Mouse (Mus musculus) Patski (cell line): ENCODE results near the gene Stk24. TPM values are rescaled to one million over a fixed set of nuclear protein-coding genes. Genes with fewer than 3 reads are reported as not detected.

Source experiments
- ATAC-seq: fragments of 100-300 bp; one replicate; pipeline ENCODE4 v1.8.0; 2021
- CTCF ChIA-PET: fragments of 350-600 bp; sonication (Branson Sonifier 250); formaldehyde crosslinking; loops from one replicate; lab custom pipeline; 2022; ENCODE audit warnings: inconsistent platforms; lab: Charles Lee
- POLR2A ChIA-PET: fragments of 350-600 bp; sonication (Branson Sonifier 250); formaldehyde crosslinking; loops from one replicate; lab custom pipeline; 2022; ENCODE audit warnings: antibody characterized with exemption, inconsistent platforms; lab: Charles Lee
- DNase-seq: peaks from one replicate; pipeline ENCODE4 v3.0.0-alpha.2; 2011; ENCODE audit warnings: low read depth, low spot score
- H3K27me3 ChIP-seq: fragments of 371-371 bp; one replicate; pipeline ENCODE4 v1.5.1; 2021
- CTCF ChIP-seq: fragments of 100-300 bp; IDR thresholded peaks from one replicate; pipeline ENCODE4 v1.5.1; 2021
- in situ Hi-C: fragments of 300-500 bp; cut with MboI; formaldehyde crosslinking; loops from 3 replicates; pipeline ENCODE4 v1.11.1; 2018; ENCODE audit warnings: low pct_unique_long_range_greater_than_20kb, mixed read lengths
- polyA plus RNA-seq: library from polyadenylated mRNA; unstranded; gene quantifications from one replicate; pipeline ENCODE4 v1.2.3, GENCODE M21; 2021

Stk24 gene
- polyA plus RNA-seq, 1 experiment from 2014 or later = 94.0 TPM

GRCm38 (mm10) chr14:121365991-121366728, 13.7 kb downstream of the Stk24 start:
- in situ Hi-C loops = no loop called here
- no peak for TF ChIP-seq CTCF
- no peaks in the 10 kb centered on the region for H3K27me3 ChIP-seq
- DNase-seq (no peak), ATAC-seq (no peak)
- CTCF ChIA-PET = no interaction called here
- POLR2A ChIA-PET = interaction anchor here (0.6 kb wide), 1 partner anchor 10 kb away, joined by 4 read pairs; no protein-coding TSS in a partner anchor

GRCm38 (mm10) chr14:121365390-121365789, 14.4 kb downstream of the Stk24 start:
- in situ Hi-C loops = no loop called here
- no peak for DNase-seq
- TF ChIP-seq CTCF = no peak
- CTCF ChIA-PET = no interaction called here
- ATAC-seq = no peak
- no peaks in the 10 kb centered on the region for H3K27me3 ChIP-seq
- POLR2A ChIA-PET = no interaction called here

GRCm38 (mm10) chr14:121364282-121364681, 15.5 kb downstream of the Stk24 start:
- ATAC-seq (no peak), DNase-seq (no peak)
- ChIA-PET POLR2A (no interaction called here), CTCF (no interaction called here)
- in situ Hi-C loops = no loop called here
- no peak for TF ChIP-seq CTCF
- no peaks in the 10 kb centered on the region for H3K27me3 ChIP-seq

GRCm38 (mm10) chr14:121361319-121362114, 18.3 kb downstream of the Stk24 start:
- POLR2A ChIA-PET = no interaction called here
- CTCF ChIA-PET = no interaction called here
- no peaks in the 10 kb centered on the region for H3K27me3 ChIP-seq
- no peak for TF ChIP-seq CTCF
- ATAC-seq (no peak), DNase-seq (no peak)
- in situ Hi-C loops = no loop called here

GRCm38 (mm10) chr14:121359850-121360249, 20.0 kb downstream of the Stk24 start:
- POLR2A ChIA-PET = no interaction called here
- no peak for TF ChIP-seq CTCF
- no peaks in the 10 kb centered on the region for H3K27me3 ChIP-seq
- CTCF ChIA-PET = interaction anchor here (0.7 kb wide), 1 partner anchor 12 kb away, joined by 3 read pairs; no protein-coding TSS in a partner anchor
- DNase-seq = no peak
- in situ Hi-C loops = no loop called here
- ATAC-seq = no peak

- ATAC-seq = no peak
- ChIA-PET POLR2A (no interaction called here), CTCF (interaction anchor here (1.0 to 1.7 kb wide), 2 partner anchors 11 to 14 kb away, joined by 4 to 5 read pairs; no protein-coding TSS in a partner anchor)
- no peaks in the 10 kb centered on the region for H3K27me3 ChIP-seq
- DNase-seq = no peak
- TF ChIP-seq CTCF = no peak
- in situ Hi-C loops = no loop called here
Observed at GRCm38 (mm10) chr14:121359015-121359414, 20.8 kb downstream of the Stk24 start.

GRCm38 (mm10) chr14:121358327-121358726, 21.5 kb downstream of the Stk24 start:
- TF ChIP-seq CTCF = no peak
- DNase-seq (no peak), ATAC-seq (no peak)
- H3K27me3 ChIP-seq = no peaks in the 10 kb centered on the region
- POLR2A ChIA-PET = no interaction called here
- CTCF ChIA-PET = interaction anchor here (1.0 to 1.7 kb wide), 4 partner anchors 10 to 14 kb away, joined by 3 to 5 read pairs (median 4); no protein-coding TSS in a partner anchor
- in situ Hi-C loops = no loop called here

- CTCF ChIA-PET = interaction anchor here (0.8 kb wide), 1 partner anchor 11 kb away, joined by 4 read pairs; no protein-coding TSS in a partner anchor
- ATAC-seq = no peak
- in situ Hi-C loops = no loop called here
Observed at GRCm38 (mm10) chr14:121356336-121356862, 23.4 kb downstream of the Stk24 start.

GRCm38 (mm10) chr14:121355732-121356131, 24.1 kb downstream of the Stk24 start:
- in situ Hi-C loops = no loop called here
- DNase-seq (no peak), ATAC-seq (no peak)
- POLR2A ChIA-PET = interaction anchor here (0.7 to 0.9 kb wide), 2 partner anchors 10 to 24 kb away, joined by 3 to 4 read pairs; no protein-coding TSS in a partner anchor
- no peaks in the 10 kb centered on the region for H3K27me3 ChIP-seq
- no peak for TF ChIP-seq CTCF
- CTCF ChIA-PET = interaction anchor here (1.7 kb wide), 1 partner anchor 10 kb away, joined by 4 read pairs; no protein-coding TSS in a partner anchor

More at GRCm38 (mm10) chr14:121356336-121356862, 23.4 kb downstream of the Stk24 start:
- H3K27me3 ChIP-seq = no peaks in the 10 kb centered on the region
- POLR2A ChIA-PET = interaction anchor here (0.7 to 1.1 kb wide), 3 partner anchors 10 to 23 kb away, joined by 4 to 6 read pairs (median 4); no protein-coding TSS in a partner anchor
- DNase-seq = no peak
- no peak for TF ChIP-seq CTCF

GRCm38 (mm10) chr14:121353648-121354377, 26.0 kb downstream of the Stk24 start:
- ATAC-seq = no peak

More at GRCm38 (mm10) chr14:121353648-121354377, 26.0 kb downstream of the Stk24 start:
- CTCF ChIA-PET = interaction anchor here (1.3 kb wide), 1 partner anchor 14 kb away, joined by 3 read pairs; no protein-coding TSS in a partner anchor
- no peak for DNase-seq
- no peaks in the 10 kb centered on the region for H3K27me3 ChIP-seq
- POLR2A ChIA-PET = no interaction called here
- in situ Hi-C loops = no loop called here
- no peak for TF ChIP-seq CTCF
